Mouse (Mus musculus): ENCODE results near the gene Inpp4a.

- no peak for TF ChIP-seq CTCF (IDR thresholded peaks at IDR 0.05; ENCODE audit: borderline replicate concordance, insufficient read depth, low read length)
- TF ChIP-seq POLR2A (IDR thresholded peaks at IDR 0.05; ENCODE audit: low read depth, low read length): no peak
Measured at GRCm38 (mm10) chr1:37347361-37348080, 47.9 kb downstream of the Inpp4a start.

All from embryonic fibroblast, embryonic 13.5 days (primary cell).